27 mouse cellular contexts compared by ENCODE assay signal in genomic region chr5:33007371-33007770, GRCm38 (mm10). TPM values are rescaled to one million over a fixed set of nuclear protein-coding genes. Genes with fewer than 3 reads are reported as not detected.
DNase-seq lines count a peak whose midpoint lies in the region; ATAC-seq and TF ChIP-seq lines count a peak whose summit lies in the region.
"Had no signal": no experiment of that assay in that cellular context is flagged by ENCODE, and none has a peak within 500 bp of the region (broad histone marks: within the 10 kb centered on the region; RNA-seq: fewer than 3 reads in every experiment).

No protein-coding gene starts in this region.

- H3K9ac ChIP-seq in hindbrain, embryonic 13.5 days = no peak overlapping the region
- no peak overlapping the region for H3K9ac ChIP-seq in hindbrain, embryonic 12.5 days
- no peak overlapping the region for H3K9ac ChIP-seq in liver, adult 2 months (ENCODE audit: low read depth, low read length)
- no peak overlapping the region for H3K9ac ChIP-seq in liver, embryonic 12.5 days
- no peak overlapping the region for H3K9ac ChIP-seq in midbrain, postnatal 0 days (replicated peaks; ENCODE audit: low read length, poor library complexity, severe bottlenecking)
- H3K9ac ChIP-seq in midbrain, embryonic 14.5 days (replicated peaks; ENCODE audit: low read length) = no peak overlapping the region
- H3K9ac ChIP-seq in kidney, embryonic 16.5 days (replicated peaks; ENCODE audit: low read length) = no peak overlapping the region
- H3K9ac ChIP-seq: forebrain, embryonic 13.5 days; heart, embryonic 13.5 days; intestine, embryonic 15.5 days; liver, embryonic 14.5 days had no signal

- H3K27ac ChIP-seq in hindbrain, embryonic 13.5 days = peak overlapping the region; percentile 78
- H3K27ac ChIP-seq in hindbrain, embryonic 12.5 days = no peak overlapping the region
- H3K27ac ChIP-seq in liver, adult 2 months (replicated peaks; ENCODE audit: insufficient read depth, low read depth, low read length) = no peak overlapping the region
- no peak overlapping the region for H3K27ac ChIP-seq in liver, embryonic 12.5 days
- H3K27ac ChIP-seq in midbrain, postnatal 0 days (ENCODE audit: low read depth, low read length) = peak overlapping the region; percentile 49; the same call in 1 of the 2 replicates
- H3K27ac ChIP-seq in midbrain, embryonic 14.5 days (replicated peaks; ENCODE audit: low read depth, low read length) = no peak overlapping the region
- H3K27ac ChIP-seq in olfactory bulb, adult 2 months (ENCODE audit: insufficient read depth, low read depth, low read length) = peak overlapping the region; percentile 89
- H3K27ac ChIP-seq in kidney, embryonic 16.5 days (ENCODE audit: low read length) = no peak overlapping the region
- H3K27ac ChIP-seq: forebrain, embryonic 13.5 days; heart, embryonic 13.5 days; intestine, embryonic 15.5 days; kidney, postnatal 0 days; liver, embryonic 14.5 days had no signal

- TF ChIP-seq POLR2A in liver, adult 2 months (IDR thresholded peaks at IDR 0.05; ENCODE audit: extremely low read depth, insufficient read depth, low read length) = no peak
- no peak for TF ChIP-seq POLR2A in olfactory bulb, adult 2 months (IDR thresholded peaks at IDR 0.05; ENCODE audit: insufficient read depth, low read depth, low read length)

- H3K4me1 ChIP-seq in hindbrain, embryonic 13.5 days (replicated peaks) = peaks cover 47% of the 10 kb centered on the region
- H3K4me1 ChIP-seq in hindbrain, embryonic 12.5 days = peaks cover 36% of the 10 kb centered on the region
- H3K4me1 ChIP-seq in liver, adult 2 months (ENCODE audit: control insufficient read depth, insufficient read depth, low read length) = no peaks in the 10 kb centered on the region
- peaks cover 20% of the 10 kb centered on the region; the same call in 1 of the 2 replicates for H3K4me1 ChIP-seq in liver, embryonic 12.5 days
- peaks cover 29% of the 10 kb centered on the region; the same call in 1 of the 2 replicates for H3K4me1 ChIP-seq in midbrain, postnatal 0 days (ENCODE audit: insufficient read depth, low read length)
- H3K4me1 ChIP-seq in midbrain, embryonic 14.5 days (ENCODE audit: control insufficient read depth, insufficient read depth, low read length) = peaks cover 35% of the 10 kb centered on the region
- peaks cover 36% of the 10 kb centered on the region for H3K4me1 ChIP-seq in olfactory bulb, adult 2 months (ENCODE audit: control insufficient read depth, insufficient read depth, low read length)
- H3K4me1 ChIP-seq in kidney, embryonic 16.5 days (ENCODE audit: insufficient read depth, low read length) = peaks cover 6% of the 10 kb centered on the region; the same call in 1 of the 2 replicates

- no peak overlapping the region for H3K4me3 ChIP-seq in hindbrain, embryonic 13.5 days
- no peak overlapping the region for H3K4me3 ChIP-seq in hindbrain, embryonic 12.5 days
- H3K4me3 ChIP-seq in liver, adult 2 months (ENCODE audit: insufficient read depth, low read depth, low read length) = no peak overlapping the region
- no peak overlapping the region for H3K4me3 ChIP-seq in liver, embryonic 12.5 days
- no peak overlapping the region for H3K4me3 ChIP-seq in midbrain, postnatal 0 days (ENCODE audit: low read depth, low read length)
- no peak overlapping the region for H3K4me3 ChIP-seq in midbrain, embryonic 14.5 days (replicated peaks; ENCODE audit: low read depth, low read length)
- no peak overlapping the region for H3K4me3 ChIP-seq in olfactory bulb, adult 2 months (ENCODE audit: insufficient read depth, low read depth, low read length)
- no peak overlapping the region for H3K4me3 ChIP-seq in kidney, embryonic 16.5 days (ENCODE audit: low read length)
- H3K4me3 ChIP-seq: forebrain, embryonic 13.5 days; heart, embryonic 13.5 days; intestine, embryonic 15.5 days; limb, embryonic 12.5 days; megakaryocyte, embryonic 14.5 days had no signal

- no peaks in the 10 kb centered on the region for H3K9me3 ChIP-seq in hindbrain, embryonic 13.5 days
- no peaks in the 10 kb centered on the region for H3K9me3 ChIP-seq in hindbrain, embryonic 12.5 days (replicated peaks)
- H3K9me3 ChIP-seq in liver, embryonic 12.5 days (replicated peaks) = no peaks in the 10 kb centered on the region
- H3K9me3 ChIP-seq in midbrain, postnatal 0 days (ENCODE audit: low read length) = no peaks in the 10 kb centered on the region
- no peaks in the 10 kb centered on the region for H3K9me3 ChIP-seq in midbrain, embryonic 14.5 days (ENCODE audit: control insufficient read depth, low read length)
- H3K9me3 ChIP-seq in kidney, embryonic 16.5 days (ENCODE audit: low read length) = no peaks in the 10 kb centered on the region
- H3K9me3 ChIP-seq: forebrain, embryonic 13.5 days; G1E; heart, embryonic 13.5 days; intestine, embryonic 15.5 days; limb, embryonic 12.5 days; megakaryocyte, embryonic 14.5 days had no signal

- H3K4me2 ChIP-seq in hindbrain, embryonic 13.5 days = no peak overlapping the region
- no peak overlapping the region for H3K4me2 ChIP-seq in hindbrain, embryonic 12.5 days (replicated peaks)
- no peak overlapping the region for H3K4me2 ChIP-seq in liver, embryonic 12.5 days
- no peak overlapping the region for H3K4me2 ChIP-seq in midbrain, postnatal 0 days (ENCODE audit: low read depth, low read length, poor library complexity, severe bottlenecking)
- H3K4me2 ChIP-seq in midbrain, embryonic 14.5 days (ENCODE audit: low read length) = no peak overlapping the region
- no peak overlapping the region for H3K4me2 ChIP-seq in kidney, embryonic 16.5 days (replicated peaks; ENCODE audit: low read depth, low read length)
- H3K4me2 ChIP-seq: forebrain, embryonic 13.5 days; heart, embryonic 13.5 days; intestine, embryonic 15.5 days; limb, embryonic 12.5 days had no signal

- DNase-seq in liver, adult 2 months (ENCODE audit: extremely low read depth, low read depth, low spot score) = peak; percentile 82
- DNase-seq in midbrain, postnatal 0 days (ENCODE audit: low spot score) = no peak
- DNase-seq in midbrain, embryonic 14.5 days = no peak
- DNase-seq: adrenal gland, adult 8-10 months; cerebellum, adult 8-10 months; cerebellum, postnatal 25 days; gastrocnemius, postnatal 10 days; heart, postnatal 10 days; kidney, adult 2 months; kidney, postnatal 4 days; lung, postnatal 4 days; spleen, adult 18-20 months; thymus, adult 2 months; thymus, postnatal 36 days had no signal

- no peaks in the 10 kb centered on the region for H3K36me3 ChIP-seq in hindbrain, embryonic 13.5 days
- no peaks in the 10 kb centered on the region for H3K36me3 ChIP-seq in hindbrain, embryonic 12.5 days
- H3K36me3 ChIP-seq in liver, adult 2 months (ENCODE audit: control insufficient read depth, insufficient read depth, low read length) = no peaks in the 10 kb centered on the region
- H3K36me3 ChIP-seq in liver, embryonic 12.5 days = no peaks in the 10 kb centered on the region
- no peaks in the 10 kb centered on the region for H3K36me3 ChIP-seq in midbrain, postnatal 0 days (ENCODE audit: insufficient read depth, low read length)
- no peaks in the 10 kb centered on the region for H3K36me3 ChIP-seq in midbrain, embryonic 14.5 days (ENCODE audit: control insufficient read depth, insufficient read depth, low read length)
- no peaks in the 10 kb centered on the region for H3K36me3 ChIP-seq in kidney, embryonic 16.5 days (ENCODE audit: insufficient read depth, low read length)
- H3K36me3 ChIP-seq: G1E; heart, embryonic 13.5 days; intestine, embryonic 15.5 days; limb, embryonic 12.5 days had no signal

- 69% methylated on average over 4 of the region's 4 CpGs for WGBS in hindbrain, embryonic 13.5 days
- 73% methylated on average over 4 of the region's 4 CpGs for WGBS in hindbrain, embryonic 12.5 days
- WGBS in liver, adult 2 months = 32% methylated on average over 4 of the region's 4 CpGs
- WGBS in liver, embryonic 12.5 days (ENCODE audit: insufficient replicate concordance) = 61% methylated on average over 4 of the region's 4 CpGs
- 50% methylated on average over 4 of the region's 4 CpGs for WGBS in midbrain, postnatal 0 days
- 63% methylated on average over 4 of the region's 4 CpGs for WGBS in midbrain, embryonic 14.5 days
- 33% methylated on average over 4 of the region's 4 CpGs for WGBS in olfactory bulb, adult 2 months
- WGBS in kidney, embryonic 16.5 days = 52% methylated on average over 4 of the region's 4 CpGs

- H3K79me2 ChIP-seq in liver, adult 2 months (ENCODE audit: control insufficient read depth, insufficient read depth, low read length) = no peaks in the 10 kb centered on the region

- no peaks in the 10 kb centered on the region for H3K27me3 ChIP-seq in hindbrain, embryonic 13.5 days
- H3K27me3 ChIP-seq in hindbrain, embryonic 12.5 days = no peaks in the 10 kb centered on the region
- H3K27me3 ChIP-seq in liver, adult 2 months (ENCODE audit: control insufficient read depth, insufficient read depth, low read length) = no peaks in the 10 kb centered on the region
- H3K27me3 ChIP-seq in liver, embryonic 12.5 days (replicated peaks) = peaks cover 16% of the 10 kb centered on the region
- no peaks in the 10 kb centered on the region for H3K27me3 ChIP-seq in midbrain, postnatal 0 days (ENCODE audit: insufficient read depth, low read length)
- no peaks in the 10 kb centered on the region for H3K27me3 ChIP-seq in midbrain, embryonic 14.5 days (ENCODE audit: control insufficient read depth, insufficient read depth, low read length)
- H3K27me3 ChIP-seq in kidney, embryonic 16.5 days (ENCODE audit: insufficient read depth, low read length) = no peaks in the 10 kb centered on the region
- H3K27me3 ChIP-seq: heart, embryonic 13.5 days; intestine, embryonic 15.5 days had no signal

- TF ChIP-seq CTCF in liver, adult 2 months (IDR thresholded peaks at IDR 0.05; ENCODE audit: low read depth, low read length) = no peak
- TF ChIP-seq CTCF in midbrain, postnatal 0 days (IDR thresholded peaks at IDR 0.05) = no peak
- no peak for TF ChIP-seq CTCF in olfactory bulb, adult 2 months (IDR thresholded peaks at IDR 0.05; ENCODE audit: insufficient read depth, low read depth, low read length)

- no peak for ATAC-seq in hindbrain, embryonic 13.5 days (ENCODE audit: low FRiP score)
- no peak for ATAC-seq in hindbrain, embryonic 12.5 days (ENCODE audit: low FRiP score)
- no peak for ATAC-seq in liver, embryonic 12.5 days
- ATAC-seq in midbrain, postnatal 0 days (ENCODE audit: low FRiP score) = no peak
- no peak for ATAC-seq in midbrain, embryonic 14.5 days (ENCODE audit: low FRiP score, low TSS enrichment)
- ATAC-seq in kidney, embryonic 16.5 days (ENCODE audit: low FRiP score, low TSS enrichment) = no peak

RNA-seq across cellular contexts. Expression of gene Ywhah, which starts 11.2 kb away (rescaled TPM):
- polyA plus RNA-seq in hindbrain, embryonic 13.5 days (2015; fragmentation: Nextera tagmentation; extraction: Ambion mirVana) = 613 and 627 TPM in 2 replicates
- 461 and 499 TPM in 2 replicates for polyA plus RNA-seq in hindbrain, embryonic 12.5 days (2016; fragmentation: Nextera tagmentation; extraction: Ambion mirVana)
- 23.4 and 26.7 TPM in 2 replicates for total RNA-seq in liver, adult 2 months (2014; rRNA removed)
- 29.5 and 31.2 TPM in 2 replicates for polyA plus RNA-seq in liver, adult 2 months (2012; rRNA removed)
- 282 and 294 TPM in 2 replicates for polyA plus RNA-seq in liver, embryonic 12.5 days (2016; fragmentation: Nextera tagmentation; extraction: Ambion mirVana)
- total RNA-seq in midbrain, postnatal 0 days (2014; rRNA removed) = 704 and 729 TPM in 2 replicates
- 1,094 and 1,095 TPM in 2 replicates for polyA plus RNA-seq in midbrain, postnatal 0 days (2015; fragmentation: Nextera tagmentation; extraction: Ambion mirVana)
- polyA plus RNA-seq in midbrain, embryonic 14.5 days (2014; fragmentation: Nextera tagmentation; extraction: Ambion mirVana) = 643 and 661 TPM in 2 replicates
- polyA plus RNA-seq in olfactory bulb, adult 2 months (2012; ENCODE audit: insufficient read depth, insufficient read length, low replicate concordance, missing spikeins) = 1,490 TPM in 1 of 2 replicates, not detected in the other
- polyA plus RNA-seq in kidney, embryonic 16.5 days (2015; fragmentation: Nextera tagmentation; extraction: Ambion mirVana) = 369 and 385 TPM in 2 replicates

Comparison
In these comparisons a context has a peak if more than half of its experiments do, and no peak if none do; other contexts are left out.
1. H3K27ac ChIP-seq: peak in hindbrain, embryonic 13.5 days (single experiment), midbrain, postnatal 0 days (single experiment) and olfactory bulb, adult 2 months (single experiment); none in hindbrain, embryonic 12.5 days (single experiment), liver, adult 2 months (single experiment), liver, embryonic 12.5 days (single experiment), midbrain, embryonic 14.5 days (single experiment) and kidney, embryonic 16.5 days (single experiment).